Mouse (Mus musculus): ENCODE data around the gene Col8a2.

Gene Col8a2

DNA sequence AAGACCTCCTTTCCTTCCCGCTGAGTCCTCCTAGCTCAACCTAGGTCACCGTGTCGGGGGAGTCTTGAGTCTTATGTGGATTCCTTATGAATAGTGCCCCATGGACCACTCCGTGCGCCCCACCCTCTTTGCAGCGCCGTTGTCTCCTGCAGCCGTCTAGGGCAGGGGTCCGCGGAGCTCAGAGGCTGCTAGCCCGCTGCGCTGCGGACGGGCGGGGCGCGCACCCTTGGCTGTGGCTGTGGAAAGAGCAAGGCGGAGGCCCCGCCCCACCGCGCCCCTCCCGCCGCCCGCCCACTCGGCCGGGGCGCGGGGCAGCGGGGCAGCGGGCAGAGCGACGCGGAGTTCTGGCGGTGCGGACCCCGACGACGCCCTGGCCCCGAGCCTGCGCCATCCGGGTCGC is at the start of gene Col8a2:
Gene Col8a2 (plus strand): TSS at position 302 of the 400 bp plus-strand sequence.
- DNase-seq (ENCODE audit: low read depth): no peak

- DNase-seq (ENCODE audit: low read depth): no peak
These were observed 48.8 kb upstream of the Col8a2 start for GRCm38 (mm10) chr4:126237721-126238242.

DNA sequence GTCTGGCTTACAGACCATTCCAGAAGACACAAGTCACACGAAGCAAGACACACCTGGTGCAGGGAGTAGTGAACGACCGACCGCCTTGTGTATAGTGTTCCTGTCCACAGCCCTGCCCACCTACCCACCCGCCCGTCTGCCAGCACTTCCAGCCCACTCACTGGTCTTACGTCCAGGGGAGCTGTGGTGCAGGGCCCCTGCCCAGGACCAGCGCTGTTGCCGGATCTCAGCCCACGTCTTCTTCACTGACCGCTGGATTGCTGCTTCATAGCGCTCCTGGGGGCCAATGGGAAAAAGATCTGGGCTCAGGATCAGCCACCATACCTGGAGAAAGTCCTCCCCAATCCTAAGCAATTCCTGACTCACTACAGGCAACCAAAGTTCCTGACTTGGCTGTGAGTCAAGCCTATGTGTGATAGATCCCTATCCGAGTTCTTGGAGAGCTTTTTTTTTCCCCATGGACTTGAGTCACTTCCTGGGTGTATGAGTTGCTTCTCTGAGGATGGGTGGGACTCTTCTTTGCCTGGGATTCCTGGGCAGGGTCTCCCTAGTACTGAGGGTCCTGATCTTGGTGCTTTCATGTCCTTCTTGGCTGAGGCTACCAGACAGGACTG is 46.6 kb upstream of the Col8a2 start:
- DNase-seq (ENCODE audit: low read depth): no peak

GRCm38 (mm10) chr4:126241956-126242355 is 44.6 kb upstream of the Col8a2 start:
- no peak for DNase-seq (ENCODE audit: low read depth)

DNA sequence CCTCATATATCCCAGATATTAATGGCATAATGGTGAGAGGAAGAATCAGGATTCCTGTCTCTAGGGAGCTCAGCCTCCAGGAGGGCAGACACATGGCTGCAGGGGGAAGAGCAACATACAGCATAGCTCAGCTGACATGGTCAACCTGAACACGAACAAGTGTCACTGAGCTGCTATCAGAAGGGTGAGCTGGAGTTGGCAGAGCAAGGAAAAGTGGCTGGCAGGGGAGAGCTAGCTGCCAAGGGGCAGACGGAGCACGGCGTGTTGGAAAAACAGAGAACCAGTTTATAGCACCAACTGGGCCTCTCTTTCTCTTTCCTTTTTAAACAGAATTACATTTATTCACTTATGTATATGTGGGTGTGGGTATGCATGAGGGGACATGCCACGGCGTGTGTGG is 44.1 kb upstream of the Col8a2 start:
- DNase-seq (ENCODE audit: low read depth): no peak

DNA sequence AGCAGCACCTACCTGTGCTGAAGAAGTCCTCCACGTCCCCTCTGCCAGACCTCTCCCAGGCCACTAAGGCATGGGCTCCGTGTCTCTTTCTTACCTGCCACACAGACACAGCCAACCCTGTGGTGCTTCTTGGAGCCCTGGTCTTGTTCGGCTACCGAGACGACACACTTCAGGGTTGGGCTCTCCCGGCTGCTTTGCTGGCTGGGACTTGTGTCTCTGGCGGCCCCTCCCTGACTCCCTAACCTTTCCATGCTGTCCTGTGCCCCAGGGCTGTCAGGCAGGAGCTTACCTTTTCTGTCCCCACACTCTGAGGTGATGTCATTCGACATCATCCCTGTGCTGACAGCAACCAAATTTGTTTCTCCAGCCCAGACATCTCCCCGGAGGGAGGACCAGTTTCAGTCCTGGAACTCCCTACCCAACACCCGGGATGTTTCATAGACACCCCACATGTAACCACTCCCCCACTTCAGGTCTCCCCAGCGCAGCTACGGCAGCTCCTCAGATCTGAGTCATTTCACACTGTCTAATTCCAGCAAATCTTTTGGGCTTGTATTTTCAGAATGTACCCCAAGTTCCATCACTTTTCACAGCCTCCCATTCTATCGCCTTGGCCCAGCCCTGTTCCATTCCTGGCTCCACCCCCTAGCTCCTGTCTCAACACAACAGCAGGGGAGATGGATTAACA is 40.2 kb upstream of the Col8a2 start:
- no peak for DNase-seq (ENCODE audit: low read depth)

DNA sequence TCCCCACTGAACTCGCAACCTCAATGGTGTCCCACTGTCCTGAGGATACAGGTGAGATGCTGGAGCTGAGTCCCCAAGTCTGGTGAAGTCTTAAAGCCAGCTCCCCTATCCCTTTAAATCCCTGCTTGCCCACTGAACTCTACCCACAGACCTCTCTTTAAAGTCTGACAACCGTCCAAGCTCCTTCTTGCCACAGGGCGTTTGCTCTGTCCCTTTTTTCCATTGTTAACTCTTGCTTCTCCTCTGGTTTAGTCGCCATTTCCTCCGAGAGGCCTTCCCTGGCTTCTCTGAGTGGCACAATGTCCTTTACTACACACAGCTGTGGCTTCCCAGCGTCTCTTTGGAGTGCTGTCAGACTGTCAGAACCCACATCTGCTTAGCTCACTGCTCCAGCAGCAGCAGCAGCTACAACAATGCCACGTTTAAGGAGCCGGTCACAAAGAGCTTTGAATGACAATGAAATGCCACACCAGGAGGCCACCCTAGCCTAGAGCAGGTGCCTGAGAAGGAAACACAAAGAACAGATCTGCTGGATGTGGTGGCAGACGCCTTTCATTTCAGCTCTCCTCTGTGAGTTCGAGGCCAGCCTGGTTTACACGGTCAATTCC is 38.2 kb upstream of the Col8a2 start:
- no peak for DNase-seq (ENCODE audit: low read depth)

- no peak for DNase-seq (ENCODE audit: low read depth)
These were observed 35.9 kb upstream of the Col8a2 start for GRCm38 (mm10) chr4:126250659-126251058.

- DNase-seq (ENCODE audit: low read depth): peak; percentile 29
These were observed 34.8 kb upstream of the Col8a2 start for GRCm38 (mm10) chr4:126251655-126252254.

- DNase-seq (ENCODE audit: low read depth): no peak
These were observed 34.0 kb upstream of the Col8a2 start for GRCm38 (mm10) chr4:126252411-126253237.

- peak; percentile 70 for DNase-seq (ENCODE audit: low read depth)
These were observed 32.8 kb upstream of the Col8a2 start for GRCm38 (mm10) chr4:126253637-126254272.

DNA sequence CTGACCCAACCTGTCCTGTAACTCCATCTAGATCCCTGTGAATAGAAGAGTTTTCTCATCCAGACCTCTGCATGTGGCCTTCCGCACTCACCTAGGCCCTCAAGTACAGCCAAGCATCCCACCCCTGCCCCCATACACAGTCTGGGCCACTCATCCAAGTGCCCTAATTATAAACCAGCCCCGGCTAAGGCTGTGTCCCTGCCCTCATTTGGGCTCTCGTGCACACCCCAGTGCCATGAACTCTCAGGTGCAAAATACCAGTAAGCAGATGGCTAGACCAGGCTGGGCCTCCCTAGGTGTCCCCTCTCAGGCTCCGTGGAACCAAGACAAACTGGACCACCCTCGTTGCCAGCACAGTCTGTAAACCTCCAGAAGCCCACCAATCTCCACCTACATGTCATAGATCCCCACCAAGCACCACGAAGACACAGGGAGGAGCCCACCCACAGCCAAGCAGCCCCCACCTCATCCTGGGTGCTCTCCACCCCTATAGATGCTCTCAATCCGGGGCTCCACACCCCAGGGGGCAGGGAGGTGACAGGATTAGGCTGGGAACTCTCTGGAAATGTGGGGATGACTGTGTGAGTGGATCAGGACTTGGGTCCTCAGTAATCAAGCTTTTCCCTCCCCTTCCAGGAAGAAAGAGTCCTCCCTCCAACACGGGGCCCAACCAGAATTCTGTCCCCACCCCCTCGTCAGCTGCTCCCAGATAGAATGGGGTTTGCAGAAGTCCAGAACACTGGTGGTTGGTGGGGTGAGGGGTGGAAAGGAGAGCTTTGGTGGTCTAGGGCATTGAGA is 32.1 kb upstream of the Col8a2 start:
- no peak for DNase-seq (ENCODE audit: low read depth)

DNA sequence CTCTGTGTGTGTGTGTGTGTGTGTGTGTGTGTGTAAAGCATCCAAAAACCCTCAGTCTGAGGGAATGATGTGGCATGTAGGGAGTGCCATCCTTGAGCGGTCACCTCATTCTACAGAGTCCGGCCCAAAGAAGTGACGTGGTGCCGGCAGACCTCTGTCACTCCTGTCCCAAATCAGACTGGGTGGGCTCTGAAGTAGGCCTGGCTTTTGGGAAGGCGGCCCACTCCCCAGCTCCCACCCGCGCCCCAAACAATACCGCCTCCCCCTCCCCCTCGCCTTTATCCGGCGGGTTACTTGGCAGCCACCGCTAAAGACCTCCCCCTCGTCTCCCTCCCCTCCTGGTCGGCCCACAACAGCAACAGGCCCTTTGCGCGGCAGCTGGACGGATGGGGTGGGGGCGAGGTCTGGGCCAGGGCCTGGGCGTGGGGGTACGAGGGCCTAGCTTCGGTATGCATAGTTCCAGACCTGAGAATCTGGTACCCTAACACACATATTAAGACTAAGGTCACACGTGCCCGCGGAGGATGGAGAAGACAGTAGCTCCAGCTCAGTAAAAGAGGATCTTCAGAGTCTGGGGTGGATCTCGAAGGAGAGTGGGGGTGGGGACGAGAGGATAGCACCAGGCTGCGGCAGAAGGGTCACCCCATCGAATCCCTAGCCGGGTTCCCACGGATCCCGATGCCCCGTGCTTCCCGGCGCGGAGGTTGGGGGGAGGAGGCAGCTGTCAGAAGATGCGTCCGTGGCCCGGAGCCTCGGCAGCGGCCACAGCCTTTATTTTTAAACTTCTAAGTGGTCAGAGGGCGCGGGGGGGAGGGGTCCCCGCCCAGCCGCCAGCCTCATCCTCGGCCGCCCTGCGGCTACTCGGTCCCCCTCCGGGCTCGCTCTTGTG is 31.2 kb upstream of the Col8a2 start:
- DNase-seq (ENCODE audit: low read depth): peak; percentile 58

DNA sequence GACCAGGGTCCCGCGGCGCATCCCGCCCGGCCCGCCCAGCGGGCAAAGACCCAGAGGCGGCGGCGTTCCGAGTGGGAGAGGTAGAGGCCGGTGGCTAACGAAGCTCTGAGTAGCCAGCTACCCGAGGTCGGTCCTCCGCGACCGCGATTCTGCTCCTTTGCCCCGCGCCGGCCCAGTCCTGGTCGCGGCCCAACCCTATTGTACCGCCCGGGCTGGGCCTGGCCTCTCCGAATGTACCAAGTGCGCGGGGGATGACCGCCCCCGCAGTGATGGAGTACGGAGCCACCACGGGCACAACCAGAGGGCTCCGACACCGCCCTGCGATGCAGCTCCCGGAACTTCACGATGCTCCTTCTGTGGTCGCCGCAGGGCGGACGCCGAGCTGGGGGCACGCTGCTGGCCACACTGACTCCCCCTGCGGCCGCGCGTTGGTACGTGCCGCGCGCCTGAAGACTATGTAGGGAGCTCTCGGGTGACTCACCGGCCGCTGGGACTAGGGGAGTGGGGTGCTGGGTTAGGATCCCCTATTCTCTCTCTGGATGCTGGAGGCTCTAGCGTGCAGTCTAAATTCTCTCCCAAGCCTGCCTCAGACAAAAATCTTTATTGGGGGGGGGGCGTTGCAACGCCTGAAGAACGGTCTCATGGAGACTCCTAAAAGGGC is 30.3 kb upstream of the Col8a2 start, which contains the start of gene Map7d1:
Gene Map7d1 (minus strand): TSS at position 213 of the 661 bp plus-strand sequence.
- peak; percentile 93 for DNase-seq (ENCODE audit: low read depth)

DNA sequence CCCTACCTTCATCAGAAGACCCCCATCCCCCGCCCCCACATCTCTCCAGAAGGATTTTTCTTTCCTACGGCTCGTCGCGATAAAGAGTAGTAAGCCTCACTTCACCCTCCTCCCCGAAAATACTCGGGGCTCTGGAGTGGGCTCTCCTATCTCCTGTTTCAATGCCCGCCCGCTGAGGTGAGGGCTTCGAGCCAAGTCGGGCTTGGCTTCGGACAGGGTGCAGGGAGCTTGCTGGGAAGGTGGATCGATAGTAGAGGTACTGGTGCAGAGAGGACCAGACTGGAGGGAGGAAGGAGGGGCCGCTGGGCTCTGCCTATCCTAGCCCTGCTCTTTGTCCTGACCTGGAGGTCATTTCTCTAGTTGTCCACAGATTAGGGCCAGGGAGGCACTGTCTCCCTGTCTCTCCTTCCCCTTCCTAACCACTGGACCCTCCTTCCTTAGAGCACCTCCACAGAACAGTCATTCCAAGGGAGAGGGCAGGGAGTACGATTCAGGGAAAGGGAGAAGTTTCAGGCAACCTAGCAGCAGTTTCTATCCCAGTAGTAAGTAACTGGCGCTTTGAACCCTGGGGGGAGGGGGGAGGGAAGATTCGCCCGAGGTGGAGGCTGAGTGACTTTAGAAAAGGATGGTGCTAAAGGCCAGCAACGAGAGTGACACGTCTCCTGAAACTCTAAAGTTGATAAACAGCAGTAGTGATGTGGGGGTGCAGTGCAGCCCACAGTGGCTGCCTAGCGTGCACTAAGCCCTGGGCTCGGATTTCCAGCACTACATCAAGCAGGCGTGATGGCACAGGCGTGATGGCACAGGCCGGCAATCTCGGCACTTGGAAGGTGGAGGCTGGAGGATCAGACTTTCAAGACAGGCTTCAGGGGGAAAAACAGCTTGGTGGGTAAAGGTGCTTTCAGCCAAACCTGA is 29.4 kb upstream of the Col8a2 start:
- DNase-seq (ENCODE audit: low read depth): peak; percentile 47

GRCm38 (mm10) chr4:126259063-126259462 is 27.5 kb upstream of the Col8a2 start:
- DNase-seq (ENCODE audit: low read depth): no peak

DNA sequence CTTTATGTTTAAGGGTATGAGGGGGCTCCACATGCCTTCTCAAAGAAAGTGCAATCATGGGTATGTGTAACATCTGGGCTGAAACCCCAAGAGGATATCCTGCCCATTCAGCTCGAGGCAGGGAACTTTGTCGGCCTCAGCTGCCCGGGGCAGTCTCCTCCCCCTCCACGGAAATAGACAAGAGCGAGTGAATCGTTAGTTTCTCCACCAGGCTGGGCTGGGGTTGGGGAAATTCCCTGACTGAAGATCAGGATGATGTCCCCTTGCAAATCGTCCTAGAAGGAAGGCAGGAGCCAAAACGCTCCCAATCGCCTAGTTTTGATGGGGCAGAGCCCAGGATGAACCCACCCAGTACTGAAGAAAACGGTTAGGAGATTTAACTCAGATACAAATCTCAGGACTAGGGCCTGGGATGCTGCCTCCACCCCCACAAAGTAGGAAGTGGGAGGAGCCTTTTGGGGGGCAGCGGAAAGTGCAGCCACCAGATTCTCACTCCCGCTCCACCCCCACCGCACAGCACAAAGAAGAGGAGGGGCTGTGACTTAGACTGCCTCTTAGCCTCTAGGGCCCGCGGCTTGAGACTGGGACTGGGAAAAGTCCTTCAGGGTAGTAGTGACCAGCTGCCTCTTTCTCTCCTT is 27.0 kb upstream of the Col8a2 start:
- DNase-seq (ENCODE audit: low read depth): peak; percentile 76
